Mouse (Mus musculus): ENCODE results near the gene Eno1.
"Not testable (repeated sequence)": the region's sequence is repeated elsewhere in the genome, so short reads cannot be mapped to it uniquely, and the experiment has no call there.

The Eno1 gene

GRCm38 (mm10) chr4:150249731-150250270, 13.3 kb downstream of the Eno1 start:
- DNase-seq (ENCODE audit: low spot score in 2 of 2): no peak

GRCm38 (mm10) chr4:150250549-150251422, 14.3 kb downstream of the Eno1 start:
- peak in 1 of 2 experiments; percentile 63 for DNase-seq (ENCODE audit: low spot score in 2 of 2)

GRCm38 (mm10) chr4:150254416-150254815, 17.9 kb downstream of the Eno1 start:
- no peak for DNase-seq (ENCODE audit: low spot score in 2 of 2)

GRCm38 (mm10) chr4:150255181-150255580, 18.7 kb downstream of the Eno1 start:
- DNase-seq (ENCODE audit: low spot score in 2 of 2): no peak

- DNase-seq (ENCODE audit: low spot score in 2 of 2): peak; percentile 79 to 91
Measured at GRCm38 (mm10) chr4:150257252-150258204, 21.0 kb downstream of the Eno1 start.

- peak in 1 of 2 experiments; percentile 35 for DNase-seq (ENCODE audit: low spot score in 2 of 2)
Measured at GRCm38 (mm10) chr4:150258388-150258787, 21.9 kb downstream of the Eno1 start.

- no peak for DNase-seq (ENCODE audit: low spot score in 2 of 2)
Measured at GRCm38 (mm10) chr4:150259577-150259976, 23.1 kb downstream of the Eno1 start.

GRCm38 (mm10) chr4:150260111-150260510, 23.6 kb downstream of the Eno1 start:
- no peak for DNase-seq (ENCODE audit: low spot score in 2 of 2)

GRCm38 (mm10) chr4:150260745-150261144, 24.2 kb downstream of the Eno1 start:
- DNase-seq (ENCODE audit: low spot score in 2 of 2): no peak

GRCm38 (mm10) chr4:150262301-150262700, 25.8 kb downstream of the Eno1 start:
- DNase-seq (ENCODE audit: low spot score in 2 of 2): no peak

GRCm38 (mm10) chr4:150264903-150265302, 28.4 kb downstream of the Eno1 start:
- DNase-seq (ENCODE audit: low spot score in 2 of 2): no peak

- no peak for DNase-seq (ENCODE audit: low spot score in 2 of 2)
Measured at GRCm38 (mm10) chr4:150265471-150265870, 28.9 kb downstream of the Eno1 start.

- no peak for DNase-seq (ENCODE audit: low spot score in 2 of 2)
Measured at GRCm38 (mm10) chr4:150266655-150267223, 30.2 kb downstream of the Eno1 start.

- no peak for DNase-seq (ENCODE audit: low spot score in 2 of 2)
Measured at GRCm38 (mm10) chr4:150268674-150269653, 32.4 kb downstream of the Eno1 start.

- no peak for DNase-seq (ENCODE audit: low spot score in 2 of 2)
Measured at GRCm38 (mm10) chr4:150269679-150270078, 33.2 kb downstream of the Eno1 start.

GRCm38 (mm10) chr4:150270718-150271117, 34.2 kb downstream of the Eno1 start:
- DNase-seq (ENCODE audit: low spot score in 2 of 2): not testable (repeated sequence)

- peak in 1 of 2 experiments; percentile 39 for DNase-seq (ENCODE audit: low spot score in 2 of 2)
Measured at GRCm38 (mm10) chr4:150272725-150273124, 36.2 kb downstream of the Eno1 start.

- DNase-seq (ENCODE audit: low spot score in 2 of 2): no peak
Measured at GRCm38 (mm10) chr4:150275531-150275930, 39.0 kb downstream of the Eno1 start.

GRCm38 (mm10) chr4:150279336-150279735, 42.8 kb downstream of the Eno1 start:
- DNase-seq (ENCODE audit: low spot score in 2 of 2): not testable (repeated sequence)

GRCm38 (mm10) chr4:150280002-150280401, 43.5 kb downstream of the Eno1 start:
- no peak for DNase-seq (ENCODE audit: low spot score in 2 of 2)
